Mouse (Mus musculus) gastrocnemius, adult 8-10 months (tissue): Measurements from ENCODE around the gene Dll3. TPM values are rescaled to one million over a fixed set of nuclear protein-coding genes. Genes with fewer than 3 reads are reported as not detected.

Experiments used
- DNase-seq, 2 experiments: peaks; one replicate each; pipeline ENCODE4 v3.0.0; 2022; ENCODE audit warnings: low spot score in 2 of 2
- total RNA-seq, 4 experiments: library from RNA; stranded (reverse); gene quantifications; 2 replicates each; pipeline ENCODE4 v1.2.4; 2022

The Dll3 gene
- total RNA-seq, result not detected

DNA sequence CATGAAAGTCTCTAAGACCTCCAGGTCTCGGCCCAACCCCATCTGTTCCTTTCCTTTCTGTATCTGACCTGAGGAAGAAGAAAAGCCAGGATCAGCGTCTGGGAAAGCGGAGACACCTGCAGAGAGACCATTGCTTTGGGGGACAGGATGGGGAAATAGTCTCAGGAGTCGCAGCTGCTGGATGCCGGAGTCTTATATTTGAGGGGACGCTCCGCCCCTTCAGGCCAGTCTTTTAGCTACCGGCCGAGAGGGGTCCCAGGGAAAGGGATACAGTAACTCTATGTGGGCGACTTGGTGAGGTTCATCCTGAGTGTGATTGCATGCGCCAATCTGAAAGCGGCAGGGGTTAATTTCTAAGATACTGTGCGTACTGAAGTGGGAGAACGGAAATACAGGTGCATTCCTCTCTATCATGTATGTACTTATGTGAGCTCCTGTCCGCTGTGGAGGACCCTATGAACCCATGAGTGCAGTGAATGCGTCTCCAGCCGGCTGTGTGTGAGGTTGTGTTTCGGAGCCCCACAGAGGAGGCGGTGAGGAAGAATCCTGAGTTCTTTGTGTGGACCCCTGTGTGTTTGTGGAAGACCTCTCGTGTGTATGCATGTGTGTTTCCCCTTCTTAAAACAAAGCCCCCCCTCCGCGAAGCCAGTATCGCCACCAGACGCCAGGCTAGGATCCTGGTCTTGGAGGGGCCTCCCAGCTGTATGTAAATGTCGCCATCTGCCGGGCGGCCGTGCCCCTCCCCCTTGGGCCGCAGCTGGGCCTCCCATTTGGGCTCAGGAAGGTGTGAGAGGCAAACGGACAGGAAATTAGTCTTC, at the start of gene Dll3:
TSS of gene Dll3 (minus strand) at position 623 of the 818 bp plus-strand sequence.
- no peak for DNase-seq

DNA sequence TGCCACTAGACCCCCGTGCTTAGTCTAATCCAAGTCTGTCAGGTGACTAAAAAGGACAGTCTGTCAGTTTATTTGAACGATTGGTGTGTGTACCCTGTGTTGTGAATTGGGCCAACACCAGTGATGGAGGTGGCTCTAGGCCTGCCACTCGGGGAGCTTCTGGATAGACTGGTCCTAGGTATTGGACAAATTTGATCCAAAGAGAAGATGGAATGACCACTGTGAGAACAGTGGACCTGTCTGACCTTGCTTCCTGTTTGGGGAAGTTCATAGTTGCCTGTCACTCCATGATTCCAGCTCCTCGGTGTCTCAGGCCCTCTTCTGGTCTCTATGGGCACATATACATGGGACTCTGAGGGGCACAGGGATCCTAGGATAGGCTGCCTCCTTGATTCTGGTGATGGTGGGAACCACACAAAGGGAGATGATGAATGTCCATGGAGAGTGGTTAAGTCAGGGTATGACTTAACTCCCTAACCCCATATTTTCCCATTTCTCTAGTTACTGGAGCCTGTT, 49.7 kb upstream of the Dll3 start:
- DNase-seq, result no peak

- DNase-seq, result peak; percentile 91 to 94
Measured at GRCm38 (mm10) chr7:28350155-28350883, 48.3 kb upstream of the Dll3 start, which contains the start of gene Rps16. TSS of gene Rps16 (plus strand) at chr7:28350652.

GRCm38 (mm10) chr7:28348601-28349000, 46.6 kb upstream of the Dll3 start:
- no peak for DNase-seq

- no peak for DNase-seq
Measured at GRCm38 (mm10) chr7:28347746-28348145, 45.7 kb upstream of the Dll3 start.

DNA sequence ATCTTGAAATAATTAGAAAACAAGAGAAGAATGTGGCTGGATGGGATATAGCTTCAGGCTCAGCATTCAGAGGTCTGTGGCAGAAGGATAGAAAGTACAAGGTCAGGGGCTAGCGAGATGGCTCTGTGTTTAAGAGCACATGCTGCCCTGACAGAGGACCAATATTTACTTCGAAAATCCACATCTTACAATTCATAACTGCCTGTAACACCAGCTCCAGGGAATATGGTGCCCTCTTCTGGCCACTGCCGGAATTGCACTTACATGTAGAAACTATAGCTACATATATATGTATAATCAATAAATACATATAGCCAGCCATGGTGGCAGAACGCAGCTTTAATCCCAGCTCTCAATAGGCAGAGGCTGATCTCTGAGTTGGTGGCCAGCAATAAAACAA, 42.6 kb upstream of the Dll3 start:
- DNase-seq, result no peak

- no peak for DNase-seq
Measured at GRCm38 (mm10) chr7:28341381-28341780, 39.3 kb upstream of the Dll3 start.

DNA sequence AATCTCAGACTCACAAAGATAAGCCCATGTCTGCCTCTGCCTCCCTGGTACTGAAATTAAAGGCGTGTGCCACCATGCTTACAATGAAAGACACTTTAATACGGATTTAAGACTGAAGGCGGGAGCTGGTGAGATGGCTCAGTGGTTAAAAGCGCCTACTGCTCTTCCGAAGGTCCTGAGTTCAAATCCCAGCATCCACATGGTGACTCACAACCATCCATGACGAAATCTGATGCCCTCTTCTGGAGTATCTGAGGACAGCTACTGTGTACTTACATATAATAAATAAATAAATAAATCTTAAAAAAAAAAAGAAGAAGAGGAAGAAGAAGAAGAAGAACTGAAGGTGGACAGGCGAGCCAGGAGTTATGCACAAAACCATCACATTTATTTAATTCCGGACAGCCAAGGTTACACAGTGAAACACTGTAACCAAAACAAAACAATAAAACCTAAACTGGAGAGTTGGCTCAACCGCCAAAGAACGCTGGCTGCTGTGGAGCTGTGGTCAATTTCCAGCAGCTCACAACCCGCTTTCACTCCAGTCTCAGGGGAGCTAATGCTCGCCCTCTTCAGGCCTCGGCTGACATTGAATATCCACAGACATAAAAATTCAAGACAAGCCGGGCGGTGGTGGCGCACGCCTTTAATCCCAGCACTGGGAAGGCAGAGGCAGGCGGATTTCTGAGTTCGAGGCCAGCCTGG, 37.3 kb upstream of the Dll3 start:
- DNase-seq, result peak; percentile 43 to 62

DNA sequence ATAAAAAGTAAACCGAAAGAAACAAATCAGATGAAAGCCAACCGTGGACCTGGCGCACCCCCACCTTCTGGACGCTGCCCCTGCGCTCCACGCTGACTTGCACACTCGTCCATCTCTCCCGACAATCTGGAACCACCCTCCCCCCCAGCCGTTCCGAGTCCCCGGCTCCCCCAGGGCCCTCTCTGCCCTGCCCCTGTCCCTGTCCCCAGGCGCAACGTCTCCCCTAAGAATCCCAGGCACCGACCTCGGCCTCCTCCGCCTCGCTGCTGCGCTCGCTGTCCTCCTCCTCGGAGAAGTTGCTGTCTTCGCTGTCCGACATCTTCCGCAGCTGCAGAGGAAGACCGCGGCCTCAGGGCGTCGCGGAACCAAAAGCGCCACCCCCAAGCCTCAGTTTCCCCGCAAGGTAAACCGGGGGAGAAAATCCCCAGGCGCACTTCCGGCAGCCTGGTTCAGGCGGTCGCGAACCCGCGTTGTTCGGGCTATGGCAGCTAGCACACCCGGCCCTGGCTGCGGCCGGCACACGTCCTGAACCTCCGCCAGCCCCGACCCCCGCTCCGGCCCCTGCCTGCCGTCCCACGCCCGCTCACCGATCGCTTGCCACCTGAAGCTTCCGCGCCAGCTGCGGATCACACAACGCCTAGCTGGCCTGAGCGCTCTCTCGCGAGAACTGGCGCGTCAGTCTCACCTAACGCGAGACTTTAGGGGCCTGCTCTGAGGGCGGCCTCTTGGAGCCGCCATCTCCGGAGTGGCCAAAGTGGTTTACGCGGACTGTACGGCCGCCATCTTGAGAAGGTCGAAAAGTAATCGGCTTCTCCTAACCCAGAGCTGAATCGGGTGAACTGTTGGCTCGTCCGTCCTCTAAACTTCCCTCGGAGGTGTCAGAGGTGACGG, 36.3 kb upstream of the Dll3 start, which contains the start of gene Supt5:
TSS of gene Supt5 (minus strand) at position 639 of the 891 bp plus-strand sequence.
- DNase-seq, result peak; percentile 93 to 97

- DNase-seq, result no peak
Measured at GRCm38 (mm10) chr7:28335471-28335870, 33.4 kb upstream of the Dll3 start.

GRCm38 (mm10) chr7:28334534-28334933, 32.5 kb upstream of the Dll3 start:
- no peak for DNase-seq

DNA sequence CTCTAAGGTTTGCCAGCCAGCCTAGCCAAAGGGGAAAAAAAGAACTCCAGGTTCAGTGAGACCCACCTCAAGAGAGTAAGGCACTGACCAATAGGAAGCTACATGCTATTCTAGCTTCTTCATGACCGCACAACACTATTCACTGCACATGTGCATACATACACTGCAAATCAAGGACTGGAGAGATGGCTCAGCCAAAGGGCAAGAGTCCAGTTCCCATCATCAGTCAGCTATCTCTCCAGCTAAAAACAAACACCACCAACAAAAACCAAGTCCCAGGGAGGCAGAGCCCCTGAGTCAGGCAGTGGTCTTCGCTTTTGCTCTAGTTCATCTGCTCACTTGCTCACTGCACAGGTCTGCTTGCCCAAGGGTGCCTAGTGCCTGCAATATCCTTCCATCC, 26.2 kb upstream of the Dll3 start:
- DNase-seq, result no peak

DNA sequence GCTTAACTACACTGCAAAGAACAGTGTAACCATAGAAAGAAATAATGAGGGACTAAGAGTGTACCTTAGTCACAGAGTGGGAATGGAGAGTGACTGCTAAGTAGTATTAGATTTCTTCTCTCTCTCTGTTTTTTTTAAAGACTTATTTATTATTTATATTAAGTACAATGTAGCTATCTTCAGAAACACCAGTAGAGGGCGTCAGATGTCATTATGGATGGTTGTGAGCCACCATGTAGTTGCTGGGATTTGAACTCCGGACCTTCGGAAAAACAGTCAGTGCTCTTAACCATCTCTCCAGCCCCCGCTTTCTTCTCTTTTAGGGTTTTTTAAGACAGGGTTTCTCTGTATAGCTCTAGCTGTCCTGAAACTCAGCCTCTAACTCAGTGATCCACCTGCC, 24.4 kb upstream of the Dll3 start:
- no peak for DNase-seq

DNA sequence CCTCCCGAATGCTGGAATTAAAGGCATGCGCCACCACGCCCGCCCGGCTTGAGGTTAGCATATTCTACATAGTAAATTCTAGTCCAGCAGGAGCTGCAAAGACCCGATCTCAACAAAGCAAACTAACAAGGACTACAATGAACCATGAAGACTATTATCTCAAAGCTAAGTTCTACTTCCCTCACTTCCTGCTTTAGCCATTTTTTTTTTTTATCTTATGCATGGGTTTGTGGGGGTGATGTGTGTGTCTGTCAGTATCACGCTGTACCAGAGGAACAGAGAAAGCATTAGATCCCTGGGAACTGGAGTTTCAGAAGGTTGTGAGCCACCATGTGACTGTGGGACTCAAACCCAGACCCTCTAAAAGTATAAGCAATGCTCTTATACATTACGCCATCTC, 23.3 kb upstream of the Dll3 start:
- DNase-seq, result no peak

- no peak for DNase-seq
Measured at GRCm38 (mm10) chr7:28321974-28322720, 20.1 kb upstream of the Dll3 start.

DNA sequence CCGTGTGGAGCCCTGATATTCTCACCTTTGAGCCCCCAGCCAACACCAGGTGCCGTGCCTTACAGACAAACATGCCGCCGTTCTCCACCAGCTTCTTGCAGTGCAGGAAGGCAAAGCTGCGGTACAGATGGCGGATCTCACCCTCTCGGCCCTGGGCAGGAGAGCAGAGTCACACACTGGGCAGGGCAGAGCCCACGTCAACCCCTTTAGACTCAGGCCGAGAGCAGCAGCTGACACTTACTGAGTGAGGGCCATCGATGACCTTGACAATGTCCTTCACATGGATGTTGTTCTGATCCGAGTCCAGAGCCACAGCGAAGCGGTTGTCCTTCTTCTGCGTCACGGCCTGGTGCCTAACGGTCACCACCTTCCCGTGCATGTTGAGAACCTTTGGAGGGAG, 16.7 kb upstream of the Dll3 start:
- no peak for DNase-seq

DNA sequence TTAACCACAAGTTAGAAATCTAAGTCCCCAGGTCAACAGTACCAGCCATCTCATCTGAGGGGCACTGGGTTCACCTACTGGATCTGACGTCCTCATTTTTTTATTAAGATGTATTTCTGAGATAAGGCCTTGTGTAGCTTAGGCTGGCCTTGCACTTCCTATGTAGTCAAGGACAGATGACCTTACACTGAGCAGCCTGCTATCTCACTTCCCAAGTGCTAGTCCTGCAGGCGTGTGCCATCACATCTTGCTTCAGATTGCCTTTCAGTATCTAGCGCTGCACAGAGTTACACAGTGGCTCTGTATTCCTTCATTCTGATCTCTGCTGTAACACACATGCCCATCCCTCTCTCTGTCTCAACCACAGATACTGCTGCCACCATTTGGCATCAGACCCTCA, 16.0 kb upstream of the Dll3 start:
- no peak for DNase-seq

- DNase-seq, result peak; percentile 95
Measured at GRCm38 (mm10) chr7:28311926-28312543, 10.0 kb upstream of the Dll3 start, which contains the start of gene Timm50. TSS of gene Timm50 (minus strand) at chr7:28312072.

DNA sequence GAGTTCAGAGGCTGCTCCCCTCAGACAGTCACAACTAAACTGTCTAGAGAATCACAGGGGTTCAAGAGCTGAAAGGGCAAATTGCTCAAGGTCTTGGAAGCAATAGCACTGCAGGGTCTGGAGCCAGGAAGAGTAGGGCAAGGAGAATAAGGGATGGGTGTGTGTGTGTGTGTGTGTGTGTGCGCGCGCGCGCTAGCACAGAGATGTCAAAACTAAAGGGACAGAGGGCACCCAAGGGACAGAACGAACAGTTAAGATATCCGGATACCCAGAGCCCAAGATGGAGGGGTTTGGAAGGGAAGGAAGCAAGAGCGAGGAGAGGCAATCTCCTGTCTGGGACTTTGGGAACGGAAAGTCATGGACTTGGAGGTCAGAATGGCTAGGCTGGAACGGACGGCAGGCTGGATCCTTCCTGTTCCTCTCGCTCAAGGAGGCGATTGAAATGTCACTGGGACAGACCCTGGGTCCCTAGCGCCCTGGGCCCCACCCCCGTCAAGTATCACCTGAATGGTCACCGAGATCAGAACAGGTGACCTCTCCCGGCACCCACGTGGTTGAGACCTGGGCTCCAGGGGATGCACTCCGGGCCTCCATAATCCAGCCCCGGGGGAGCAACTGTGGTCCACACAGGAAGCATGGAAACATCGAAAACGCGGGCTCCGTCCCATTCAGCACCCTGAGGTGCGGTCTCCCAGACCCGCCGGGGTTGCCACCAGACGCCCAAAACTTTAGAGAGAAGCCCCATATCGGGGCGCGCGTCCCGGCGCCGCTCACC, 9.3 kb upstream of the Dll3 start:
- DNase-seq, result peak in 1 of 2 experiments; percentile 23
